Mouse (Mus musculus): ENCODE results near the gene Robo4. TPM values are rescaled to one million over a fixed set of nuclear protein-coding genes. Genes with fewer than 3 reads are reported as not detected.

The Robo4 gene
- total RNA-seq (2012; rRNA removed) (not detected in 2 replicates), polyA plus RNA-seq (2012; ENCODE audit: insufficient read depth in 1 of 2, insufficient read length in 2 of 2, low read depth in 1 of 2, low replicate concordance in 2 of 2, missing spikeins in 1 of 2) (not detected)

DNA sequence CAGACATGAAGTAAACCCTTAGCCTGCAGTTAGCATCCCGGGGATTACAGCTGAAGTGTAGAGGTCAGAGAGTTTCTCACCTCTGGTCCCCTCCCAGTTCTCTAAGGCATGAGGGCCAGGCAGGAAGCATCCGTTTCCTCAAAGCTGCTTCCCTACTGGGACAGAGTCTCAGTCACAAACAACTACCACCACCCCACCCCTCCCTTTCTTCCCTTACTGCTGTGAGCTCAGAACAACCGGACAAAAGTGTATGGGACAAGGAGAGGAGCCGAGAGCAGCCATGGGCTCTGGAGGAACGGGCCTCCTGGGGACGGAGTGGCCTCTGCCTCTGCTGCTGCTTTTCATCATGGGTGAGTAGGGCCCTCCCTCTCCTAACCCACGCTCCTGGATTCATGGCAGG lies at the start of gene Robo4:
Gene Robo4 (plus strand): TSS at position 96 of the 400 bp plus-strand sequence.
- no peaks in the 10 kb centered on the region for H3K9me3 ChIP-seq (replicated peaks; ENCODE audit: insufficient read depth, low read length)
- no peaks in the 10 kb centered on the region for H3K4me1 ChIP-seq (ENCODE audit: control insufficient read depth in 1 of 2, insufficient read depth in 2 of 2, low read length in 2 of 2)
- no peak within 1 kb of the TSS for H3K27ac ChIP-seq (ENCODE audit: control insufficient read depth, low read depth, low read length)
- H3K79me2 ChIP-seq (ENCODE audit: control insufficient read depth, insufficient read depth, low read length, poor library complexity): no peaks in the 10 kb centered on the region
- no peak for TF ChIP-seq TCF12 (IDR thresholded peaks at IDR 0.05; ENCODE audit: low read depth, low read length)
- no peak for TF ChIP-seq RAD21 (IDR thresholded peaks at IDR 0.05; ENCODE audit: low read depth, low read length)
- peaks cover 4 to 14% of the 10 kb centered on the region in 2 experiments for H3K27me3 ChIP-seq (ENCODE audit: control insufficient read depth in 1 of 2, insufficient read depth in 2 of 2, low read length in 2 of 2)
- DNase-seq (ENCODE audit: low read depth, low spot score): no peak
- no peaks in the 10 kb centered on the region for H3K36me3 ChIP-seq (ENCODE audit: control insufficient read depth in 1 of 2, insufficient read depth in 2 of 2, low read length in 2 of 2)
- H3K4me3 ChIP-seq (ENCODE audit: control insufficient read depth in 1 of 2, insufficient read depth in 1 of 2, low read depth in 2 of 2, low read length in 2 of 2): no peak within 1 kb of the TSS
- no peak within 1 kb of the TSS for H3K9ac ChIP-seq (ENCODE audit: control insufficient read depth, low read depth, low read length, poor library complexity, severe bottlenecking)

DNA sequence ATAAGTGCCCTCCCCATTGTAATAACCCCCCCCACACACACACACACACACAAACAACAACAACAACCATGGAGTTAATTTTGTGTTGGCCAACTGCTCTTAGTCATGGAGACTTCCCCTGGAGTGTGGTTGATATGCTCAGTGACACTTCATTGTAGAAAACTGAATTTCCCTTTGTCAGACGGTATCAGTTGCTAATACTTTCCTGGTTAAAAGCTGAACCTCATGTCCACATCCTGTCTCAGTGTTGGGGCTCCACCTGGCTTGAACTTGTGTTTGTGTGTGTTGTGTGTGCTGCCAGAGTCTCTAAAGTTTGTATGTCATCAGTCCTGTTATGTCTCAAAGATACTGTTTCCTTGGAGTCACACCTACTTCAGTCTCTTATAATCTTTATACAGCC lies 47.2 kb upstream of the Robo4 start:
- no peak overlapping the region for H3K4me3 ChIP-seq (ENCODE audit: control insufficient read depth in 1 of 2, insufficient read depth in 1 of 2, low read depth in 2 of 2, low read length in 2 of 2)
- H3K27me3 ChIP-seq (ENCODE audit: control insufficient read depth in 1 of 2, insufficient read depth in 2 of 2, low read length in 2 of 2): no peaks in the 10 kb centered on the region
- no peaks in the 10 kb centered on the region for H3K9me3 ChIP-seq (replicated peaks; ENCODE audit: insufficient read depth, low read length)
- H3K36me3 ChIP-seq (ENCODE audit: control insufficient read depth in 1 of 2, insufficient read depth in 2 of 2, low read length in 2 of 2): no peaks in the 10 kb centered on the region; a peak in 1 of 4 replicates
- DNase-seq (ENCODE audit: low read depth, low spot score): no peak
- no peaks in the 10 kb centered on the region for H3K4me1 ChIP-seq (ENCODE audit: control insufficient read depth in 1 of 2, insufficient read depth in 2 of 2, low read length in 2 of 2)
- H3K27ac ChIP-seq (ENCODE audit: control insufficient read depth, low read depth, low read length): no peak overlapping the region
- H3K79me2 ChIP-seq (ENCODE audit: control insufficient read depth, insufficient read depth, low read length, poor library complexity): no peaks in the 10 kb centered on the region
- no peak overlapping the region for H3K9ac ChIP-seq (ENCODE audit: control insufficient read depth, low read depth, low read length, poor library complexity, severe bottlenecking)
- TF ChIP-seq MYC (IDR thresholded peaks at IDR 0.05; ENCODE audit: low read depth, low read length): no peak
- no peak for TF ChIP-seq MEF2A (IDR thresholded peaks at IDR 0.05; ENCODE audit: extremely low read depth, insufficient replicate concordance, low read depth, low read length, poor library complexity, severe bottlenecking)
- TF ChIP-seq CHD1 (IDR thresholded peaks at IDR 0.05; ENCODE audit: low read depth, low read length): no peak
- TF ChIP-seq ZMIZ1 (IDR thresholded peaks at IDR 0.05; ENCODE audit: low read depth, low read length): no peak
- no peak for TF ChIP-seq MXI1 (IDR thresholded peaks at IDR 0.05; ENCODE audit: low read depth, low read length)
- TF ChIP-seq GATA1 (IDR thresholded peaks at IDR 0.05; ENCODE audit: low read depth, low read length): no peak
- no peak for TF ChIP-seq ELF1 (IDR thresholded peaks at IDR 0.05; ENCODE audit: low read depth, low read length)

DNA sequence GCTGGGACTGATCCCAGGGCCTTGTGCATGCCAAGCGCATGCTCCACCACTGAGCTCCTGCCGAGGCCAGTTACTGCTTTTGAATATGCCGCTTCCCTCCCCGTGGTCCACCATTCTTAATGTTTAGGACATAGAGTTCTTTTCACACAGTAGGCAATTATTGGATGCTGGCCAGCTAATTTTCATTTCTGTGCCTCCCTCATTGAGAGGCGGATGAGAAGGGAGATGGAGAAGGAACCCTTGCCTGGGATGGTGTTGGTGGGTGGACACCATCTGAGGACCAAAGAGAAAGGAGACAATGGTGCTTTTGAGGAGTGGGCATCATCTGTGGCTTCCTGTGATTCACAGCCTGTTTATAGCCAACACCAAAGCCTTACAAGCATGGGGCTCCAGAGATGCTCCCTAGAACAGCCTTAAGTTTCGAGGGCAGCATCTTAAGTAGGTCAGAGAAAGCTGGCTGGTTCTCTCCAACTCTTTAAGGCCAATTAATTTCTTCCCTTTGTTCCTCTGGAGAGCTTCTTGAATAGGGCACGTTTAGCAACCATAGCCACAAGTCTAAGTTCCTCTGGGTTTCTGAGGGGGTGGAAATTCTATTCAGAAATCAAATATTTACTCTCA lies 42.9 kb upstream of the Robo4 start:
- H3K9ac ChIP-seq (ENCODE audit: control insufficient read depth, low read depth, low read length, poor library complexity, severe bottlenecking): no peak overlapping the region
- no peaks in the 10 kb centered on the region for H3K4me1 ChIP-seq (ENCODE audit: control insufficient read depth in 1 of 2, insufficient read depth in 2 of 2, low read length in 2 of 2)
- no peak overlapping the region for H3K4me3 ChIP-seq (ENCODE audit: control insufficient read depth in 1 of 2, insufficient read depth in 1 of 2, low read depth in 2 of 2, low read length in 2 of 2)
- H3K9me3 ChIP-seq (replicated peaks; ENCODE audit: insufficient read depth, low read length): no peaks in the 10 kb centered on the region
- no peak overlapping the region for H3K27ac ChIP-seq (ENCODE audit: control insufficient read depth, low read depth, low read length)
- DNase-seq (ENCODE audit: low read depth, low spot score): no peak
- no peaks in the 10 kb centered on the region for H3K79me2 ChIP-seq (ENCODE audit: control insufficient read depth, insufficient read depth, low read length, poor library complexity)
- H3K27me3 ChIP-seq (ENCODE audit: control insufficient read depth in 1 of 2, insufficient read depth in 2 of 2, low read length in 2 of 2): no peaks in the 10 kb centered on the region; a peak in 1 of 4 replicates
- H3K36me3 ChIP-seq (ENCODE audit: control insufficient read depth in 1 of 2, insufficient read depth in 2 of 2, low read length in 2 of 2): no peaks in the 10 kb centered on the region
- TF ChIP-seq TCF12 (IDR thresholded peaks at IDR 0.05; ENCODE audit: low read depth, low read length): no peak
- TF ChIP-seq EP300 (IDR thresholded peaks at IDR 0.05; ENCODE audit: low read depth in 1 of 2, low read length in 2 of 2): no peak
- no peak for TF ChIP-seq POLR2A (IDR thresholded peaks at IDR 0.05; ENCODE audit: control insufficient read depth in 1 of 2, insufficient read depth in 1 of 2, low read depth in 1 of 2, low read length in 2 of 2, poor library complexity in 1 of 2)
- no peak for TF ChIP-seq CHD2 (IDR thresholded peaks at IDR 0.05; ENCODE audit: low read length)
- no peak for TF ChIP-seq JUND (IDR thresholded peaks at IDR 0.05; ENCODE audit: low read depth, low read length)
- no peak for TF ChIP-seq NRF1 (IDR thresholded peaks at IDR 0.05; ENCODE audit: insufficient read depth, low read depth, low read length, poor library complexity, severe bottlenecking)
- TF ChIP-seq HCFC1 (IDR thresholded peaks at IDR 0.05; ENCODE audit: low read depth, low read length): no peak
- no peak for TF ChIP-seq SMC3 (IDR thresholded peaks at IDR 0.05; ENCODE audit: low read depth, low read length)
- no peak for TF ChIP-seq ZC3H11A (IDR thresholded peaks at IDR 0.05; ENCODE audit: low read depth, low read length)
- no peak for TF ChIP-seq USF2 (IDR thresholded peaks at IDR 0.05; ENCODE audit: borderline replicate concordance in 1 of 2, insufficient read depth in 1 of 2, low read depth in 1 of 2, low read length in 2 of 2)

Data from MEL (cell line).